ENCODE assay signal across 8 mouse cellular contexts in genomic region chr8:72134756-72135445, GRCm38 (mm10). TPM values are rescaled to one million over a fixed set of nuclear protein-coding genes. Genes with fewer than 3 reads are reported as not detected.
A peak's percentile ranks its signal among the peaks of the same experiment; 100 is the strongest.
DNase-seq lines count a peak whose midpoint lies in the region; ATAC-seq and TF ChIP-seq lines count a peak whose summit lies in the region.

TSS of gene Tpm4 (plus strand) at chr8:72134975.

- ATAC-seq in forebrain, embryonic 11.5 days (replicated peaks; ENCODE audit: low FRiP score): peak; percentile 87
- peak; percentile 84 for ATAC-seq in heart, postnatal 0 days (ENCODE audit: insufficient read depth, low read depth)
- peak; percentile 84 for ATAC-seq in liver, embryonic 16.5 days (ENCODE audit: low read depth)
- peak; percentile 86 for ATAC-seq in stomach, postnatal 0 days (ENCODE audit: low FRiP score, low TSS enrichment)

- peak within 1 kb of the TSS; percentile 95 for H3K27ac ChIP-seq in forebrain, embryonic 11.5 days (ENCODE audit: low read depth, low read length)
- H3K27ac ChIP-seq in heart, postnatal 0 days (ENCODE audit: low read depth): peak within 1 kb of the TSS; percentile 97
- peak within 1 kb of the TSS; percentile 83 for H3K27ac ChIP-seq in liver, embryonic 16.5 days (ENCODE audit: low read length)
- peak within 1 kb of the TSS; percentile 99 for H3K27ac ChIP-seq in stomach, postnatal 0 days (replicated peaks)

- H3K27me3 ChIP-seq in forebrain, embryonic 11.5 days (ENCODE audit: control insufficient read depth, insufficient read depth, low read length): no peaks in the 10 kb centered on the region
- no peaks in the 10 kb centered on the region for H3K27me3 ChIP-seq in heart, postnatal 0 days (ENCODE audit: control insufficient read depth, insufficient read depth, low read length)
- H3K27me3 ChIP-seq in liver, embryonic 16.5 days (ENCODE audit: control insufficient read depth, insufficient read depth, low read depth, low read length): peaks cover 27% of the 10 kb centered on the region
- H3K27me3 ChIP-seq in stomach, postnatal 0 days (ENCODE audit: control insufficient read depth, insufficient read depth, low read length): no peaks in the 10 kb centered on the region

- TF ChIP-seq CTCF in heart, postnatal 0 days (IDR thresholded peaks at IDR 0.05; ENCODE audit: low read depth): no peak
- no peak for TF ChIP-seq CTCF in stomach, postnatal 0 days (IDR thresholded peaks at IDR 0.05; ENCODE audit: low read depth)

- H3K4me1 ChIP-seq in forebrain, embryonic 11.5 days (replicated peaks; ENCODE audit: control insufficient read depth, insufficient read depth, low read length): peaks cover 4% of the 10 kb centered on the region; the same call in 1 of the 2 replicates
- peaks cover 9% of the 10 kb centered on the region for H3K4me1 ChIP-seq in heart, postnatal 0 days (ENCODE audit: control insufficient read depth, insufficient read depth)
- peaks cover 3% of the 10 kb centered on the region; the same call in 1 of the 2 replicates for H3K4me1 ChIP-seq in liver, embryonic 16.5 days (ENCODE audit: control insufficient read depth, low read depth, low read length)
- H3K4me1 ChIP-seq in stomach, postnatal 0 days (replicated peaks; ENCODE audit: control insufficient read depth, insufficient read depth): no peaks in the 10 kb centered on the region

- H3K36me3 ChIP-seq in forebrain, embryonic 11.5 days (ENCODE audit: control insufficient read depth, insufficient read depth, low read length): peaks cover 5% of the 10 kb centered on the region; the same call in 1 of the 2 replicates
- peaks cover 17% of the 10 kb centered on the region for H3K36me3 ChIP-seq in heart, postnatal 0 days (replicated peaks; ENCODE audit: control insufficient read depth, insufficient read depth, low read length)
- no peaks in the 10 kb centered on the region; the same call in 1 of the 2 replicates for H3K36me3 ChIP-seq in liver, embryonic 16.5 days (ENCODE audit: control insufficient read depth, insufficient read depth)
- peaks cover 11% of the 10 kb centered on the region for H3K36me3 ChIP-seq in stomach, postnatal 0 days (ENCODE audit: control insufficient read depth, insufficient read depth, low read length)

- TF ChIP-seq EP300 in heart, postnatal 0 days (IDR thresholded peaks at IDR 0.05; ENCODE audit: low read depth): 0 out of 2 replicates have a peak, but pooled peaks have one; percentile 28
- TF ChIP-seq EP300 in stomach, postnatal 0 days (optimal IDR thresholded peaks at IDR 0.05): no peak

- H3K4me3 ChIP-seq in forebrain, embryonic 11.5 days (ENCODE audit: low read depth, low read length): peak within 1 kb of the TSS; percentile 76
- H3K4me3 ChIP-seq in heart, postnatal 0 days (ENCODE audit: low read depth, low read length): peak within 1 kb of the TSS; percentile 85
- peak within 1 kb of the TSS; percentile 65 for H3K4me3 ChIP-seq in liver, embryonic 16.5 days (ENCODE audit: low read depth, low read length)
- H3K4me3 ChIP-seq in stomach, postnatal 0 days (ENCODE audit: low read depth, low read length): peak within 1 kb of the TSS; percentile 94

- H3K9me3 ChIP-seq in forebrain, embryonic 11.5 days (ENCODE audit: control insufficient read depth, low read length): no peaks in the 10 kb centered on the region
- no peaks in the 10 kb centered on the region for H3K9me3 ChIP-seq in heart, postnatal 0 days (replicated peaks; ENCODE audit: control insufficient read depth, low read length)
- H3K9me3 ChIP-seq in liver, embryonic 16.5 days (replicated peaks; ENCODE audit: control insufficient read depth, low read length): no peaks in the 10 kb centered on the region
- H3K9me3 ChIP-seq in stomach, postnatal 0 days (ENCODE audit: control insufficient read depth, low read length): no peaks in the 10 kb centered on the region

- peak within 1 kb of the TSS; percentile 89 for H3K4me2 ChIP-seq in forebrain, embryonic 11.5 days (ENCODE audit: low read depth, low read length, severe bottlenecking)
- H3K4me2 ChIP-seq in heart, postnatal 0 days (ENCODE audit: low read depth, low read length): peak within 1 kb of the TSS; percentile 89
- H3K4me2 ChIP-seq in liver, embryonic 16.5 days (ENCODE audit: low read depth, low read length): peak within 1 kb of the TSS; percentile 67
- peak within 1 kb of the TSS; percentile 69 for H3K4me2 ChIP-seq in stomach, postnatal 0 days (replicated peaks; ENCODE audit: low read depth)

- WGBS in forebrain, embryonic 11.5 days: under 1% methylated on average over 42 of the region's 49 CpGs
- 1% methylated on average over 43 of the region's 49 CpGs for WGBS in heart, postnatal 0 days
- 2% methylated on average over 40 of the region's 49 CpGs for WGBS in liver, embryonic 16.5 days (ENCODE audit: insufficient replicate concordance)
- 1% methylated on average over 28 of the region's 49 CpGs for WGBS in stomach, postnatal 0 days

- DNase-seq in CD4-positive, CD25-positive, alpha-beta regulatory T cell, adult 2 months (ENCODE audit: low read depth, low spot score): peak; percentile 87
- peak; percentile 69 for DNase-seq in brain, adult 2 months (ENCODE audit: low read depth, low spot score)
- DNase-seq in forebrain, embryonic 11.5 days (ENCODE audit: low spot score): peak; percentile 92
- peak; percentile 59 for DNase-seq in heart, postnatal 0 days (ENCODE audit: low spot score)
- DNase-seq in kidney, postnatal 25 days: peak; percentile 75 to 90
- DNase-seq in neural tube, embryonic 10.5 days (ENCODE audit: extremely low spot score, low spot score): peak; percentile 86
- DNase-seq in stomach, postnatal 0 days (ENCODE audit: low spot score): peak; percentile 86

- peak within 1 kb of the TSS; percentile 96 for H3K9ac ChIP-seq in forebrain, embryonic 11.5 days (ENCODE audit: low read length)
- H3K9ac ChIP-seq in heart, postnatal 0 days (replicated peaks; ENCODE audit: low read depth, low read length): peak within 1 kb of the TSS; percentile 94
- peak within 1 kb of the TSS; percentile 67 for H3K9ac ChIP-seq in liver, embryonic 16.5 days (ENCODE audit: low read depth, low read length)
- peak within 1 kb of the TSS; percentile 97 for H3K9ac ChIP-seq in stomach, postnatal 0 days (ENCODE audit: low read length)

RNA-seq across cellular contexts. Expression of gene Tpm4, which starts in this region (rescaled TPM):
- polyA plus RNA-seq in forebrain, embryonic 11.5 days (2014; fragmentation: Nextera tagmentation; extraction: Ambion mirVana): 539 and 557 TPM in 2 replicates
- total RNA-seq in heart, postnatal 0 days (2014; rRNA removed; ENCODE audit: low replicate concordance): 179 and 195 TPM in 2 replicates
- 222 and 224 TPM in 2 replicates for polyA plus RNA-seq in heart, postnatal 0 days (2015; fragmentation: Nextera tagmentation; extraction: Ambion mirVana)
- 77.7 and 84.6 TPM in 2 replicates for polyA plus RNA-seq in liver, embryonic 16.5 days (2015; fragmentation: Nextera tagmentation; extraction: Ambion mirVana)
- 330 and 364 TPM in 2 replicates for polyA plus RNA-seq in stomach, postnatal 0 days (2015; fragmentation: Nextera tagmentation; extraction: Ambion mirVana)

Comparison
In these comparisons a context has a peak if more than half of its experiments do, and no peak if none do; other contexts are left out.
1. Peak in every context shown above with its lines: DNase-seq, ATAC-seq, H3K4me3 ChIP-seq and H3K27ac ChIP-seq.